Mouse (Mus musculus) lung, embryonic 16.5 days (tissue): Measurements from ENCODE around the gene 4931406C07Rik. TPM values are rescaled to one million over a fixed set of nuclear protein-coding genes. Genes with fewer than 3 reads are reported as not detected.

Experiments
- ATAC-seq: fragments of 200-750 bp; cut with Nextera tagmentation; 2 replicates; pipeline ENCODE4 v1.8.0; 2017; ENCODE audit warnings: low read depth, mild to moderate bottlenecking, moderate library complexity
- H3K27ac ChIP-seq: fragments of 300-500 bp; sonication (generic); 2 replicates; pipeline ENCODE4 v1.5.1; 2014; ENCODE audit warnings: mild to moderate bottlenecking, control low read depth, low read length
- H3K27me3 ChIP-seq: fragments of 300-500 bp; sonication (generic); 2 replicates; pipeline ENCODE4 v1.6.1; 2014; ENCODE audit warnings: low read depth, low read length, mixed read lengths; ENCODE audit not compliant: control insufficient read depth, insufficient read depth
- H3K36me3 ChIP-seq: fragments of 300-500 bp; sonication (generic); 2 replicates; pipeline ENCODE4 v1.6.1; 2014; ENCODE audit warnings: low read length; ENCODE audit not compliant: control insufficient read depth, insufficient read depth
- H3K4me1 ChIP-seq: fragments of 300-500 bp; sonication (generic); replicated peaks from 2 replicates; pipeline ENCODE4 v1.6.1; 2014; ENCODE audit warnings: low read length, mixed read lengths; ENCODE audit not compliant: control insufficient read depth, insufficient read depth
- H3K4me2 ChIP-seq: fragments of 300-500 bp; sonication (generic); 2 replicates; pipeline ENCODE4 v1.6.1; 2014; ENCODE audit warnings: low read depth, low read length, control low read depth
- H3K4me3 ChIP-seq: fragments of 300-500 bp; sonication (generic); 2 replicates; pipeline ENCODE4 v1.5.1; 2014; ENCODE audit warnings: mild to moderate bottlenecking, low read length, control low read depth
- H3K9ac ChIP-seq: fragments of 300-500 bp; sonication (generic); 2 replicates; pipeline ENCODE4 v1.6.1; 2014; ENCODE audit warnings: low read length, control low read depth
- H3K9me3 ChIP-seq: fragments of 300-500 bp; sonication (generic); 2 replicates; pipeline ENCODE4 v1.6.1; 2016; ENCODE audit warnings: low read length; ENCODE audit not compliant: control insufficient read depth
- WGBS: fragments of 180-500 bp; shearing (Covaris S2); extraction: QIAGEN DNeasy Blood & Tissue Kit; methylation state at CpG from one replicate; pipeline ENCODE4 v1.1.7; 2014; 5-methylcytosine and 5-hydroxymethylcytosine counted together
- microRNA-seq: library from miRNA; unstranded; fragments of <30 nt; microRNA quantifications from one replicate; pipeline ENCODE4, GENCODE M21; 2016
- polyA plus RNA-seq: library from polyadenylated mRNA; unstranded; fragments of >200 nt; fragmentation: Nextera tagmentation; extraction: Ambion mirVana; gene quantifications from 2 replicates; pipeline ENCODE4 v1.2.1, GENCODE M21; 2015

The 4931406C07Rik gene
- polyA plus RNA-seq, 1 experiment from 2014 or later, result 8.5 TPM

DNA sequence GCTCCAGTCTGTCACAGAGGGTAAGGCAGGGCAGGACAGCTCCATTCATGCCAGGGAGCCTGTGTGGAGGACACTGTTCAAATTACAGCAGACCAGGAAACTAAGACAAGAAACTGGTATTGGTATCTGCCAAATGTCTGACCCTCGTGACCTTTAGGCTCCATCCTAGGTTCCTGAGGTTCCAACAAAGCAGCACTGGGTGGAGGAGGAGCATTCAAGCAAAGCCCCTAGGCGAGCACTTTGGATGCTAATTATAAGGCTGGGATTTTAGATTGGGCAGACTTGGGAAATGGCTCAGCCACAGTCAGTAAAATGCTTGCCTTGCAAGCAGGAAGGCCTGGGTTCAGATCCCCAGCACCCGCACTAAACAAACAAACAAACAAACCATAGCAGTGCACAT, 70.3 kb downstream of the 4931406C07Rik start:
- Histone ChIP-seq H3K4me1 (peaks cover 15% of the 10 kb centered on the region), H3K27ac (no peak overlapping the region), H3K9ac (no peak overlapping the region), H3K36me3 (no peaks in the 10 kb centered on the region), H3K27me3 (no peaks in the 10 kb centered on the region), H3K4me2 (no peak overlapping the region), H3K4me3 (no peak overlapping the region), H3K9me3 (no peaks in the 10 kb centered on the region)
- no peak for ATAC-seq
- WGBS, result 82% methylated on average over 3 of the region's 3 CpGs

DNA sequence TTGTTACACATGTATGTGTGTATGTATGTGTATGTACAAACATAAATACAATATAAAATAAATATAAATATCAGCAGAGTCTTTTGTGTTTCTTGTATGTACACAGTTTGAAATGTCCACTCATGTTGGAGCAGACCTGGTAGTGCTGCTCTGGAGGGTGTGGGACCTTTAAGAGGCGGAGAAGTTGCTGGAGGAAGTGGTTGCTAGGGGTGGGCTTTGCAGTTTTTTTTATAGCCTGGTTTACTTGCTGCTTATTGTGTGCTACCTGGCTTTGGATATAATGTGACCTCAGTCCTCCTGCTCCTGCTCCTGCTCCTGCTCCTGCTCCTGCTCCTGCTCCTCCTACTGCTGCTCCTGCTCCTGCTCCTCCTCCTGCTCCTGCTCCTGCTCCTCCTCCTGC, 72.6 kb downstream of the 4931406C07Rik start:
- H3K27me3 ChIP-seq, result no peaks in the 10 kb centered on the region
- peaks cover 10% of the 10 kb centered on the region for H3K4me1 ChIP-seq
- ATAC-seq, result no peak
- H3K9me3 ChIP-seq, result no peaks in the 10 kb centered on the region
- 88% methylated on average over 1 of the region's 1 CpGs for WGBS
- H3K4me2 ChIP-seq, result no peak overlapping the region
- no peak overlapping the region for H3K4me3 ChIP-seq
- H3K36me3 ChIP-seq, result no peaks in the 10 kb centered on the region
- no peak overlapping the region for H3K27ac ChIP-seq
- H3K9ac ChIP-seq, result no peak overlapping the region

Small RNAs within 50 kb of the gene (microRNA-seq; reads per million reads assigned to microRNA genes)
- gene Gm49349 (not detected), gene mmu-mir-7650 (not detected)

Other genes with a start within 250 kb of the 4931406C07Rik start
- gene Hephl1, start 194.3 kb downstream of the 4931406C07Rik start, polyA plus RNA-seq, result not detected in 2 replicates
- gene Vstm5, start 67.4 kb downstream of the 4931406C07Rik start, polyA plus RNA-seq, result 0.84 and 1.1 TPM in 2 replicates
- gene Med17, start 26.5 kb downstream of the 4931406C07Rik start, polyA plus RNA-seq, result 30.9 and 34.4 TPM in 2 replicates
- gene Taf1d, start 234 bp downstream of the 4931406C07Rik start, polyA plus RNA-seq, result 58.3 and 67.0 TPM in 2 replicates
- 15.8 and 18.9 TPM in 2 replicates for gene Cep295, start 51.3 kb upstream of the 4931406C07Rik start, polyA plus RNA-seq
- gene Smco4, start 187.0 kb upstream of the 4931406C07Rik start, polyA plus RNA-seq, result 3.2 and 3.4 TPM in 2 replicates